Mouse (Mus musculus): ENCODE data around the gene Grpel1. TPM values are rescaled to one million over a fixed set of nuclear protein-coding genes. Genes with fewer than 3 reads are reported as not detected.

Grpel1 gene
- total and polyA plus RNA-seq, 2 experiments, result 42.0 to 55.1 TPM

DNA sequence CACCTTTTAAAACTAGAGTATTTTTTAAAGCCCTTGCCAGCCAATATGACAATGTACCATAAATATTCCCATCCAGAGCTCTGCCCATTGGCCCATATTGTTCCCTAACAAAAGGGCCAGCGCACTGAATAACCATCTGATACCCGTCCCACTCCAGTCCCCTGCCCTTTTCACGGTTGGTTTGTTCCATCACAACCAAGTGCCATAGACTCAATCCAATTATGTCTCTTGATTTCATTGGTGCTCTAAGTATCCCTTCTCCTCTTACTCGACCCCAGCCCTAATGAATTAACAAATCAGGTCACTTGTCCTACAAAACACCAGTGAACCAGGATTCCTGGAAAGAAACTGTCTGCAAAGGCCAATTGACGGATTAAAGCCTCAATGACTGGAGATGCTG is 1.4 kb upstream of the Grpel1 start:
- Histone ChIP-seq H3K27ac (replicated peaks; ENCODE audit: insufficient read depth, low read depth, low read length) (no peak overlapping the region), H3K36me3 (ENCODE audit: control insufficient read depth, insufficient read depth, low read length) (no peaks in the 10 kb centered on the region; the same call in 1 of the 2 replicates), H3K4me1 (ENCODE audit: control insufficient read depth, insufficient read depth, low read length) (peaks cover 13% of the 10 kb centered on the region), H3K27me3 (ENCODE audit: control insufficient read depth, insufficient read depth, low read length) (no peaks in the 10 kb centered on the region), H3K79me2 (ENCODE audit: control insufficient read depth, insufficient read depth, low read length) (peaks cover 26% of the 10 kb centered on the region), H3K9ac (ENCODE audit: low read depth, low read length) (no peak overlapping the region), H3K4me3 (ENCODE audit: insufficient read depth, low read depth, low read length) (no peak overlapping the region)
- WGBS, result 65% methylated on average over 5 of the region's 5 CpGs
- TF ChIP-seq CTCF (IDR thresholded peaks at IDR 0.05; ENCODE audit: low read depth, low read length), result no peak
- no peak for TF ChIP-seq POLR2A (IDR thresholded peaks at IDR 0.05; ENCODE audit: extremely low read depth, insufficient read depth, low read length)
- DNase-seq (ENCODE audit: extremely low read depth, low read depth, low spot score), result no peak

DNA sequence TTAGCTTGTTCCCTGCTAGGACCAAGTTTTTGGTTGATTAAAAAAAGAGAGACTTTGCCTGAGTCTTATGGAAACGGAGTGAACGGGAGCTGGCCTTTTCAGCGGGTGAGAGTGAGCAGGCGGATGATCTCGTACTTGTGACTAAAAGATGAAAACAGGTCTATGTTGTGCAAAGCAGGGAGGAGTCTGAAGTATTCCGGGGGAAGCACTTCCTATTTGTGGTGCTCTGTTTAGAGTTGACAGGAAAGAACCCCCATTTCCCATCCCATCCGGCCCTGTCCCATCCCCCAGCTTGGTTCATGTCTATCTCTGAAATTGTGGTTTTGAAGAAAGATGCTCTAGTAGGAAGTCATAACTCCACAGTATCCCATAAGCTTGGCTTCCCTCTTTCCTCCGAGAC is 1.1 kb downstream of the Grpel1 start:
- Histone ChIP-seq H3K4me1 (ENCODE audit: control insufficient read depth, insufficient read depth, low read length) (peaks cover 13% of the 10 kb centered on the region), H3K4me3 (ENCODE audit: insufficient read depth, low read depth, low read length) (peak overlapping the region; percentile 97), H3K27ac (replicated peaks; ENCODE audit: insufficient read depth, low read depth, low read length) (peak overlapping the region; percentile 98), H3K79me2 (ENCODE audit: control insufficient read depth, insufficient read depth, low read length) (peaks cover 32% of the 10 kb centered on the region), H3K27me3 (ENCODE audit: control insufficient read depth, insufficient read depth, low read length) (no peaks in the 10 kb centered on the region), H3K9ac (ENCODE audit: low read depth, low read length) (peak overlapping the region; percentile 97), H3K36me3 (ENCODE audit: control insufficient read depth, insufficient read depth, low read length) (peaks cover 21% of the 10 kb centered on the region)
- no peak for DNase-seq (ENCODE audit: extremely low read depth, low read depth, low spot score)
- TF ChIP-seq CTCF (IDR thresholded peaks at IDR 0.05; ENCODE audit: low read depth, low read length) (no peak), POLR2A (IDR thresholded peaks at IDR 0.05; ENCODE audit: extremely low read depth, insufficient read depth, low read length) (no peak)
- WGBS, result 5% methylated on average over 8 of the region's 8 CpGs

DNA sequence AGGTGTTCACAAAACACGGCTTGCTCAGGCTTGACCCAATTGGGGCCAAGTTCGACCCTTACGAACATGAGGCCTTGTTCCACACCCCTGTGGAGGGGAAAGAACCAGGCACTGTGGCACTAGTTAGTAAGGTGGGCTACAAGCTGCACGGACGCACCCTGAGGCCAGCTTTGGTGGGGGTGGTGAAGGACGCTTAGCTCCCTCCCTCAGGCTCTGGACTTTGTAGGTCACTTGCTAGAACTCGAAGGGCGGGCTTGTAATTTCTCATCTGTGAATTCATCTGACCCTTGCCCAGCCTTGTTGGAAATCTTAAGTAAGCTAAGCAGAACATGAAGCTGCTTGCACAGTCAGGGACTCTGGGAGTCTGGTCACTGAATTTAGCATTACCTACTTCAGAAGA is 6.4 kb downstream of the Grpel1 start:
- Histone ChIP-seq H3K4me3 (ENCODE audit: insufficient read depth, low read depth, low read length) (no peak overlapping the region), H3K27me3 (ENCODE audit: control insufficient read depth, insufficient read depth, low read length) (no peaks in the 10 kb centered on the region), H3K36me3 (ENCODE audit: control insufficient read depth, insufficient read depth, low read length) (peaks cover 43% of the 10 kb centered on the region), H3K4me1 (ENCODE audit: control insufficient read depth, insufficient read depth, low read length) (peaks cover 15% of the 10 kb centered on the region), H3K79me2 (ENCODE audit: control insufficient read depth, insufficient read depth, low read length) (peaks cover 27% of the 10 kb centered on the region), H3K9ac (ENCODE audit: low read depth, low read length) (no peak overlapping the region), H3K27ac (replicated peaks; ENCODE audit: insufficient read depth, low read depth, low read length) (no peak overlapping the region)
- no peak for TF ChIP-seq POLR2A (IDR thresholded peaks at IDR 0.05; ENCODE audit: extremely low read depth, insufficient read depth, low read length)
- TF ChIP-seq CTCF (IDR thresholded peaks at IDR 0.05; ENCODE audit: low read depth, low read length), result no peak
- DNase-seq (ENCODE audit: extremely low read depth, low read depth, low spot score), result no peak
- 94% methylated on average over 8 of the region's 8 CpGs for WGBS

DNA sequence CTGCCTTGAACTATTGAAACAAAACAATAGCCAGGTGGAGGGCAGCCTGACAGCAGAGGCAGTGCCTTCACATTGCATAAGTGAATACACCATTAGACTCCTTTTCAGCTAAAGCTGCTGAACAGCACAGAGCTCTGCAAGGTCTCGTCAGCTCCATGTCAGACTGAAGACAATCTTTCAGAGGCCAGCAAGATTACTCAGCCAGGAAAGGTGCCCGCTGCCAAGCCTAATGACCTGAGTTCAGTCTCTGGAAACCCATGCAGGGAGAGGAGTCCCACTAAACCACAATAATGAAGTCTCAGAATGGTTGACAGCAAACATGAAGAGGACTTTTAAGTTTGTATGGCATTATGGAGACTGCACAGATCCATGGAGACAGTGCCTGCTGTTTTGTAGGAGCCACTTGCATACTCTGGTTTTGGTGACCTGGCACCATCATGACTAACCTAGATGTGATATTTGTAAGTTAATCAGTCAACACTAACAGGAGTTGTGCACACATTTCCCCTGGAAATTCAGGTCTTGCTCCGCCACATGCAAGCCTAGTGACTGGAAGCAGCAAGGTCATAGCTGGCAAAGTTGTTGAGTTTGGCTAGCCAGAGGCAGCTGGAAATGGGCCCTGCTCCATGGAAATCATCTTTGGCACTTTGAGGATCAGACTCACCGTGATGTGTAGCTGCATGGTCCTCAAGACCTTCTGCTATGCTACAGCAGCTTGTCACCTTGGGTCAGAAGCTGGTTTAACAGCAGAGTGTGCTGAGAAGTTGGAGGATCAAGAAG is 8.3 kb downstream of the Grpel1 start:
- Histone ChIP-seq H3K9ac (ENCODE audit: low read depth, low read length) (no peak overlapping the region), H3K4me3 (ENCODE audit: insufficient read depth, low read depth, low read length) (no peak overlapping the region), H3K4me1 (ENCODE audit: control insufficient read depth, insufficient read depth, low read length) (peaks cover 11% of the 10 kb centered on the region), H3K79me2 (ENCODE audit: control insufficient read depth, insufficient read depth, low read length) (peaks cover 16% of the 10 kb centered on the region), H3K27me3 (ENCODE audit: control insufficient read depth, insufficient read depth, low read length) (no peaks in the 10 kb centered on the region), H3K36me3 (ENCODE audit: control insufficient read depth, insufficient read depth, low read length) (peaks cover 43% of the 10 kb centered on the region), H3K27ac (replicated peaks; ENCODE audit: insufficient read depth, low read depth, low read length) (no peak overlapping the region)
- WGBS, result 34% methylated on average over 4 of the region's 4 CpGs
- peak; percentile 60 for DNase-seq (ENCODE audit: extremely low read depth, low read depth, low spot score)
- no peak for TF ChIP-seq POLR2A (IDR thresholded peaks at IDR 0.05; ENCODE audit: extremely low read depth, insufficient read depth, low read length)
- TF ChIP-seq CTCF (IDR thresholded peaks at IDR 0.05; ENCODE audit: low read depth, low read length), result no peak

DNA sequence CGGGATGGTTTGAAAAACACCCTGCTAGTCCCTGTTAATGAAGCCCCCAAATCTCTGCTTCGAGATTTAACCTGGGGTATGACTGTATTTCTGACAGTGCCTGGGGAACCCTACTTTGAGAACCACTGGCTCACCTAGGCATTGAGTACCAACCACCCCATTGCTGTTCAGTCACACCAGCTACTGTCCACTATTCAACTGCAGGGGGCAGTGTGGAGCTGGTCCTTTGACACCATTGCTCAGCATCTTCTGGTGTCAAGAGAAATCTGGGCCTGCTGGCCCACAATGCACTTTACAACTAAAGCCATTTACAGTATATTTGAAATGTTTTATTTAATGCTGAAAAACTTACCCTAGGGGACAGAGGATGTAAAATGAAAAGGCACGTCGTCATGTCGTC is 9.5 kb downstream of the Grpel1 start:
- Histone ChIP-seq H3K36me3 (ENCODE audit: control insufficient read depth, insufficient read depth, low read length) (peaks cover 38% of the 10 kb centered on the region), H3K27ac (replicated peaks; ENCODE audit: insufficient read depth, low read depth, low read length) (no peak overlapping the region), H3K27me3 (ENCODE audit: control insufficient read depth, insufficient read depth, low read length) (no peaks in the 10 kb centered on the region), H3K4me3 (ENCODE audit: insufficient read depth, low read depth, low read length) (no peak overlapping the region), H3K79me2 (ENCODE audit: control insufficient read depth, insufficient read depth, low read length) (peaks cover 9% of the 10 kb centered on the region; the same call in 1 of the 2 replicates), H3K4me1 (ENCODE audit: control insufficient read depth, insufficient read depth, low read length) (peaks cover 21% of the 10 kb centered on the region), H3K9ac (ENCODE audit: low read depth, low read length) (no peak overlapping the region)
- DNase-seq (ENCODE audit: extremely low read depth, low read depth, low spot score), result peak; percentile 55
- TF ChIP-seq POLR2A (IDR thresholded peaks at IDR 0.05; ENCODE audit: extremely low read depth, insufficient read depth, low read length) (no peak), CTCF (IDR thresholded peaks at IDR 0.05; ENCODE audit: low read depth, low read length) (peak; percentile 79)
- 92% methylated on average over 5 of the region's 5 CpGs for WGBS

DNA sequence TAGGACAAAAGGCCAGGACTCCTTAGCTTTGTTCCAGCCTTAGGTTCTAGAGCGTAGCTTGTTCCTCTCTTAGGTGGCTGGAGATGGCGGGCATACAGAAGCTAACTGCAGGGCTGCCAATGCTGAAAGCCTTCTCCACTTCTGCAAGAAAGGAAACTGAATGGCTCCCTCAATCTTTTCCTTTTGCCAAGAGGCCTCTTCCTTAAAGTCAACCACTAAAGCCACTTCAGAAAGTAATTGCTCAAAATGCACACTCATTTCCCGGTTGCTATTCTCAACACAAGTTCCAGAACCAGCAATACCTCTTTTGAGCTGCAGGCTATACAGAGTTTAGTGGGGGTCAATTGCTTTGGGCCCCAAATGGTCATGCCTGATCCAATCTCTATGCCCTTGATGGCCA is 12.7 kb downstream of the Grpel1 start:
- no peak for TF ChIP-seq POLR2A (IDR thresholded peaks at IDR 0.05; ENCODE audit: extremely low read depth, insufficient read depth, low read length)
- TF ChIP-seq CTCF (IDR thresholded peaks at IDR 0.05; ENCODE audit: low read depth, low read length), result no peak
- Histone ChIP-seq H3K4me1 (ENCODE audit: control insufficient read depth, insufficient read depth, low read length) (peaks cover 32% of the 10 kb centered on the region), H3K27me3 (ENCODE audit: control insufficient read depth, insufficient read depth, low read length) (no peaks in the 10 kb centered on the region), H3K27ac (replicated peaks; ENCODE audit: insufficient read depth, low read depth, low read length) (no peak overlapping the region), H3K4me3 (ENCODE audit: insufficient read depth, low read depth, low read length) (no peak overlapping the region), H3K79me2 (ENCODE audit: control insufficient read depth, insufficient read depth, low read length) (peaks cover 26% of the 10 kb centered on the region), H3K9ac (ENCODE audit: low read depth, low read length) (no peak overlapping the region), H3K36me3 (ENCODE audit: control insufficient read depth, insufficient read depth, low read length) (peaks cover 6% of the 10 kb centered on the region)
- WGBS, result 89% methylated on average over 3 of the region's 3 CpGs
- DNase-seq (ENCODE audit: extremely low read depth, low read depth, low spot score), result no peak

Data from liver, adult 2 months (tissue).